Mouse (Mus musculus): Measurements from ENCODE around the gene Spocd1.

DNA sequence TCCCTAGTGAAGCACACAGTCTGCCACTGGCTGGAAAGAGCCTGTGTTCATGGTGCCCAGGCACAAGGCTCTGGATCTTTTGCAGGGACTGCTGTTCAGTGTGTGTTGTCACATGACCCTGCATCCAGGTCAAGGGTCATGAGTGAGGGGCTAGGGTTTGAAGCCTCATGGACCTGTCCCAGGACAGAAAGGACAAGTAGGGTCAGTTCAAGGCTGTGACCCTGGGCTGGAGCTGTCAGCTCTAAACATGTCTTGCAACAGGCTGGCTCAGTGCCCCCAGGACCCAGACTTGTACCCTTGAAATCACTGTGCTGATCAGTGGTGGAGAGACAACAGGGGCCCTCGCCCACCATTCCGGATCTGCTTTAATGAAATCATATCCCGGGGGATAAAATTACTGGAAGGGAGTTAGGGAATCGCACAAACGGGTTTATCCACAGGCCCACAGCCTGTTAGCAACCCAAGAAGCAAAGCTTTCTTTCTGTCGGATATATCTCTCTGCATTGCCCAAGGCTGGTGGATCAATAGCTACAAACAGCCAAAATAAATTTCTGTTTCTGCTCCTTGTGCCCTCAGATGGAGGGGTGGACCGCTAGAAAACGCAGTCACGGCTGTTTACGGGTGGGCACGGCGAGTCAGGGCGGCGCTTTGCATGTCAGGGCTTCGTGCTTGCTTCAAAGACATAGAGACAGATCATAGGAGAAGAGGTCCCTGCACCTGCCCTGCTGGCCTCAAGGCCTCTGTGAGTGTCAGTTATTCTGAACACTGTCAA is 8.3 kb upstream of the Spocd1 start:
- TF ChIP-seq CTCF (IDR thresholded peaks at IDR 0.05; ENCODE audit: low read depth) (no peak), EP300 (IDR thresholded peaks at IDR 0.05; ENCODE audit: low read depth) (no peak)

Measured in heart, postnatal 0 days (tissue).